Mouse (Mus musculus) E14TG2a.4 (cell line): ENCODE measurements around the gene Unc93b1.
A peak's percentile ranks its signal among the peaks of the same experiment; 100 is the strongest.

Experiments used
- H3K27me3 ChIP-seq: 2 replicates; pipeline ENCODE4 v1.6.1; 2014; ENCODE audit warnings: low read length, control low read depth; ENCODE audit not compliant: insufficient read depth
- H3K36me3 ChIP-seq: 2 replicates; pipeline ENCODE4 v1.6.1; 2014; ENCODE audit warnings: low read length, control low read depth; ENCODE audit not compliant: insufficient read depth
- H3K4me1 ChIP-seq: replicated peaks from 2 replicates; pipeline ENCODE4 v1.6.1; 2014; ENCODE audit warnings: low read depth, low read length, control low read depth
- H3K4me3 ChIP-seq: replicated peaks from 2 replicates; pipeline ENCODE4 v1.5.1; 2014; ENCODE audit warnings: mild to moderate bottlenecking, low read length
- H3K9me3 ChIP-seq: 2 replicates; pipeline ENCODE4 v1.6.1; 2014; ENCODE audit warnings: low read length, control low read depth
- CTCF ChIP-seq: conservative IDR thresholded peaks from 2 replicates; pipeline ENCODE4 v1.5.1; 2014; ENCODE audit warnings: low read length
- NANOG ChIP-seq: IDR thresholded peaks from 2 replicates; pipeline ENCODE4 v1.6.1; 2014; ENCODE audit warnings: borderline replicate concordance, low read length, mixed read lengths
- POU5F1 ChIP-seq: IDR thresholded peaks from 2 replicates; pipeline ENCODE4 v1.6.1; 2014; ENCODE audit warnings: low read length, borderline replicate concordance

Gene Unc93b1

DNA sequence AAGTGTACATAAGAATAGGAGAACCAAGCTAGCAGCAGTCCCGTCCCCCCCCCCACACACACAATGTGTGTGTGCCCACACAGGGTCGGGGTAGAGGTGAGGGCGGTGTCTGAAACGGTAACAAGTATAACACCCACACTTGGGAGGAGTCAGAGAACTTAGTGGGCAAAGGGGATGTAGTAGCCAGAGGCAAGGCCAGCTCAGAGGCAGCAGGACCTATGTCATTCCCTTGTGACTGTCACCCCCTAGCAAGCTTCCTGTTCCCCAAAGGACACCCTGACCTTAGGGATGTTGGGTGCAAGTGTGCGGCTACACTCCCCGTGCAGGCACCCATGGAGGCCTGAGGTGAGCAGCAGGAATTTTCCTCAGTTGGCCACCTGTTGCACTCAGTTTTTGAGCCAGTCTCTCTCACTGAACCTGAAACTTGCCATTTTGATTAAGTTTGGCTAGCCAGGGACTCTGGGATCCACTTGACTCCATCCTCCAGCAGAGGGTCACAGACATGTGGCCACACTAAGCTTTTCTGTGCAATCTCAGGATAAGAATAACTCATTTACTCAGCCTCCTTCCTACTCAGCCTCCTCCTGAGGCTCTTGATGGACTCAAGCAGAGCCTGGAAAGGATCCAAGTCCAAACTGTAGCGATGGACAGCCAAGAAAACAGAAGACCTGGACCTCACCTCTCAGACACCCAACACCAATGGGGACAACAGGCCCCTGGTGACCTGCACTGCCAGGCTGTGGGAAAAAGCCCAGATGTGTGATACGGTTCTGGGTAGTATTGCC lies 26.9 kb upstream of the Unc93b1 start:
- Histone ChIP-seq H3K9me3 (no peaks in the 10 kb centered on the region), H3K27me3 (peaks cover 27% of the 10 kb centered on the region), H3K4me1 (peaks cover 75% of the 10 kb centered on the region), H3K36me3 (peaks cover 43% of the 10 kb centered on the region), H3K4me3 (no peak overlapping the region)
- TF ChIP-seq NANOG (no peak), POU5F1 (no peak), CTCF (no peak)

- Histone ChIP-seq H3K4me3 (no peak overlapping the region), H3K36me3 (peaks cover 50% of the 10 kb centered on the region), H3K27me3 (peaks cover 20% of the 10 kb centered on the region), H3K4me1 (peaks cover 66% of the 10 kb centered on the region), H3K9me3 (no peaks in the 10 kb centered on the region)
- no peak for TF ChIP-seq NANOG
- no peak for TF ChIP-seq POU5F1
- no peak for TF ChIP-seq CTCF
Observed at GRCm38 (mm10) chr19:3910206-3910605, 24.8 kb upstream of the Unc93b1 start.

DNA sequence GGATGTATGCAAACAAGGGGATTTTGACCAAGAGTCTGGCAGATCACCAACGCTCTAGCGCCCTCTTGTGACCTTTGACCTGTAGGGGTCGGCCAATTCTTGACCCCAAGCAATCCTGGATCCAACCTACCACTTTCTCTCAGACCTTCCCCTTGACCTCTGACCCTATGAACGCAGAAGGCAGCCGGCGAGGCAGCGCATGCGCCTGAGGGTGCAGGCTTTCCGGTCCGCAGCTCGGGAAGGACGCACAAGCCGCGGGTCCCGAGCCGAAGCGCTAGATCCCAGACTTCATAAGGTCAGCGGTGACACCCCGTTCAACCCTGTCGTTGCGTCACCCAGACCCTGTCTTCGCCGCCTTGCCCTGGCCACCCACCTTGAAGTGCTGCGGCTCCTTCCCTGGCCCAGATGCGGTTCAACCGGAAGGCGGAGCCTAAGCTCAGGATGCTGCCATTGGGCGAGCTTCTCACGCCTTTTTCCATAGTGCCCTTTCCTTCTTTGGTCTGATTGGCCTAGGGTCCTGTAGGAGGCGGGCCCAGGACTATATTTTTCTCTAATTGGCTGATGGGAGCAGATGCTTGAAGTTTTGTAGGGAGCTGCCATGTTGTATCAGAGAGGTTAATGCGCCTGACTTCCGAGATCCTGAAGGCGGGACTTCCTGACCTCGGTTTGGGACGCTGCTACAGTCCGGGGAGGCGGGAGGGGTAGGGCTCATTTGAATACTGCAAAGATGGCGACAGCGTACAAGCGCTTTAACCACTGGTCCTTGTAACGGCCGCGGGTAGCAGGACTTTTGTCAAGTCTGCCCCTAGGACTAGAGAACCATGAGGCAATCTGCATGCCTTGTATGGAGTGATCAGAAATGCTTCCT lies 22.4 kb upstream of the Unc93b1 start, which contains the start of gene Ndufs8:
Gene Ndufs8 (minus strand): TSS at position 438 of the 868 bp plus-strand sequence.
- Histone ChIP-seq H3K36me3 (peaks cover 53% of the 10 kb centered on the region), H3K9me3 (no peaks in the 10 kb centered on the region), H3K4me3 (peak within 1 kb of the TSS; percentile 90), H3K4me1 (peaks cover 49% of the 10 kb centered on the region), H3K27me3 (peaks cover under 1% of the 10 kb centered on the region; the same call in 1 of the 2 replicates)
- TF ChIP-seq CTCF (peak; percentile 33), POU5F1 (no peak)

DNA sequence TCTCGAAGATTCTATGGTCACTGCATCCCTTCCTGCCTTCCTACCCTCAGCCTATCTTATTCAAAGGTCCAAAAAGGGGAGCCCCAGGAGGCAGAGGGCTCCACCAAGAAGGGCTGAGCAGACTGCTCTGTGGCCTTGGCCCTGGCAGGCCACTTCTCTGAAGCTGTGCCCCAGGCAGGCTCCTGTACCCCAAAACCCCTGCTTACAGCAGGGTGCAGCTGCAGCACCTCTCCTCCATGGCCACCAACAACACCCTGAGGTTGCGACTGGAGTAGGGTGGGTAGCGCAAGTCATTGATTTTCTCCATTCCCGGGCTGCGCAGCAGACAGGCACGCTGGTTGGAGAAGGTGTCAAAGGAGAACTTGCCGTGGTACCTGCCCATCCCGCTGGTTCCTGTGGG lies 21.3 kb upstream of the Unc93b1 start:
- no peak for TF ChIP-seq CTCF
- TF ChIP-seq POU5F1: no peak
- peak overlapping the region; percentile 90 for H3K4me3 ChIP-seq
- no peaks in the 10 kb centered on the region for H3K9me3 ChIP-seq
- H3K27me3 ChIP-seq: no peaks in the 10 kb centered on the region
- peaks cover 42% of the 10 kb centered on the region for H3K36me3 ChIP-seq
- H3K4me1 ChIP-seq: peaks cover 52% of the 10 kb centered on the region

GRCm38 (mm10) chr19:3914535-3914934 lies 20.5 kb upstream of the Unc93b1 start:
- H3K4me1 ChIP-seq: peaks cover 60% of the 10 kb centered on the region
- TF ChIP-seq CTCF: no peak
- no peak for TF ChIP-seq NANOG
- TF ChIP-seq POU5F1: no peak
- no peaks in the 10 kb centered on the region for H3K27me3 ChIP-seq
- H3K4me3 ChIP-seq: no peak overlapping the region
- H3K9me3 ChIP-seq: no peaks in the 10 kb centered on the region
- peaks cover 34% of the 10 kb centered on the region for H3K36me3 ChIP-seq

DNA sequence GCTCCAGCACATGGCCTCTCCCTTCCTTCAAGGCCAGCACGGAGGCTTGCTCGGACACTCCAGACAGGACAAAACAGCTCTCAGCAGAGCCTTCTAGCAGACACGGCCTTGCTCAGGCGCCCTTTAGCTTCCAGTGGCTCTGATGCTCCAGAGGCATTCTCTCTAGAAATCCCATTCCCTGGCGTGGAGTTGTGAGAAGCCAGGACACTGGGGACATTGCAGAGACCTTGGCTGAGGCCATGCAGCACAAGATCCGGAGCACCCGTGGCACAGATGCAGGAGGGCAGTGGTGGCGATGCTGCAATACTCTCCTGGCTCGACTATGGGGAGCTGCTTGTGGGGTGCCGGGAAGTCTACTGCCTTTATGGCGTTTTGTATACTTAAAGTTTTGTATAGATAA lies 18.3 kb upstream of the Unc93b1 start:
- no peak for TF ChIP-seq CTCF
- no peak for TF ChIP-seq NANOG
- no peak for TF ChIP-seq POU5F1
- H3K27me3 ChIP-seq: no peaks in the 10 kb centered on the region
- peaks cover 13% of the 10 kb centered on the region for H3K36me3 ChIP-seq
- no peak overlapping the region for H3K4me3 ChIP-seq
- H3K4me1 ChIP-seq: peaks cover 54% of the 10 kb centered on the region
- no peaks in the 10 kb centered on the region for H3K9me3 ChIP-seq

DNA sequence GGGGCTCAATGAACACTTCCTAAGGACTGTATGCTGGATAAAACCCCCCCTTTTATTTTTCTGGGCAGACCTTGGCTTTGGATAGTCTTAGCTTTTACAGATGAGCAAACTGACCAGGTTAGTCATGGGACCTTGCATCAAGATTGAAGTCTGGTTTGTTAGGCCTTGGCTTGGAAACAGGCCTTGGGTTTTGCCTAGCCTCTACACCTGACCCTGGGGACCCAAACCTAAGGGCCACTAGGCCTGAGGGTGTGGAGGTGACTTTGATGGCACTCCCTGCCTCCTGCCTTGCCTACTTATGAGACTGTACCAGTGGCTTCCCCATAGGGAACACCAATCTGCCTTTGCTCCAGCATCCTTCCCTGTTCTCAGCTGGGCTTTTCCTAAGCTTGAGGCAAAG lies 15.1 kb upstream of the Unc93b1 start:
- H3K27me3 ChIP-seq: no peaks in the 10 kb centered on the region
- peaks cover 6% of the 10 kb centered on the region; the same call in 1 of the 2 replicates for H3K36me3 ChIP-seq
- H3K4me3 ChIP-seq: no peak overlapping the region
- TF ChIP-seq POU5F1 (no peak), NANOG (no peak), CTCF (no peak)
- peaks cover 70% of the 10 kb centered on the region for H3K4me1 ChIP-seq
- H3K9me3 ChIP-seq: no peaks in the 10 kb centered on the region

DNA sequence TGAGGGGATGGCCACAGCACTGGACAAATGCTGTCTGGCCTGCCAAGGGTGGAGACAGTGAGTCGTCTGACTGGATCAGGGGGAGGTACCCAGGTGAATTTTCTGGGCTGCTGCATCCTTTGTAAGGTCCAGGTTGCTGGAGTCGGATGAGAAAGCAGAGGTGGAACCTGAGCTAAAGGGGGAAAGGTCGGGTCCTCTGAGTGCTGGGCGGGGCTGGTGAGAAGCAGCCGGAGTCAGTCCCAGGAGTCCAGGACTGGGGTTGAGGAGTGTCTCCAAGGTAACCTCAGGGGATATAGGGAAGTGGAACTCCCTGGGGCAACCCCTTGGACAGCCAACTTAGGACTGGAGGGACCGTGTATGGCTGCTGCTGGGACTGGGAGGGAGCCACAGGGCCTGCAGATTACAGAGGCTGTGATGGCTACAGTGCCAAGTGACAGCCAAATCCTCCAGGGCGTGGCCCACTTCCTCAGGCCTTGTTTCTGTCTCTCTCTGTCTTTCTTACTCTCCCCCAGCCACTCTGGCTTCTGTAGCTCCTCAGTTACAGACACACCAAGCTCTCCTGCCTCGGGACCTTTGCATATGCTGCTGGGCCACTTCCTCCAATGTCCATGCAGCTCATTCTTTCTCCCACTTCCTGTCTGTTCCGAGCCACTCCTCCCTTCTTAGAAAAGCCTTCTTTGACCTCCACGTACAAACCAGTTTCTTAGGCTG lies 12.2 kb upstream of the Unc93b1 start:
- TF ChIP-seq CTCF: no peak
- TF ChIP-seq NANOG: no peak
- no peak for TF ChIP-seq POU5F1
- peaks cover 63% of the 10 kb centered on the region for H3K4me1 ChIP-seq
- H3K9me3 ChIP-seq: no peaks in the 10 kb centered on the region

More for the DNA sequence above, 12.2 kb upstream of the Unc93b1 start:
- no peaks in the 10 kb centered on the region for H3K27me3 ChIP-seq
- H3K36me3 ChIP-seq: no peaks in the 10 kb centered on the region
- H3K4me3 ChIP-seq: no peak overlapping the region
